In the genomic region with DNA sequence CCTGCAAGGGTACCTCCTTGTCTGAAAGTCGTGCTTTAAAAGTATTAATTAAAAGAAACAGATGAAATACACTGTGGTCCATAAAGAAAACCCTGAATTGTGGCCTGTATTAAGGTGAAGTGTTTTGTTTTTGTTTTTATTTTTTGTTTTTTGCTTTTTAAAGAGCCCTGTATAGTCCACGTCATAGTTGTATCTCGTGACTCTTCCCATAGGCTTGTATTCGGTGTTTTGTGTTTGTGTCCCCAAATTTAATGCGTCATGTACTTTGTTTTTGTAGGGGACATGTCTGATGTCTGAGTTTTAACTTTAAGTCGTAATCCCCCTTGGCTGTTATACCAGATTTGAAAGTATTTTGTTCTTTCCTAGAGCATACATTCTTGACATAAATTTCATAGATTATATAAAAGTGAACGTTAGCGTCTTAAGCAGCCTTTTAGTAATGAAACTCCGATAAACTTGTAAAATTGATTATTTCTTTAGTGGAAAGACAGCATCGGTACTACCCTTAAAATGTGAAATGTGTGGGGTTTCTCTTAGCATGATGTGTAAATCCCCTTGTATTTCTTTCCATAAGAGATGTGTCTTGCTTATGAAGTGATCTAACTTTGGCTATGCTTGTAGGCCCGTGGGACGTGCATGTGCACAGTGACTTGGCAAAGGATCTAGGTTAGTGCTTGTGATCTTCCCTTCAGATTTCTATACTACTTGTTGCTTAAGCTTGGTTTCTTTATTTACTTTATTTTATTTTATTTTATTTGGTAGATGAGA, we compare ENCODE assay signal across 8 mouse cellular contexts. TPM values are rescaled to one million over a fixed set of nuclear protein-coding genes. Genes with fewer than 3 reads are reported as not detected.
DNase-seq lines count a peak whose midpoint lies in the region; ATAC-seq and TF ChIP-seq lines count a peak whose summit lies in the region.

No protein-coding gene starts in this region.

- H3K4me3 ChIP-seq in left cerebral cortex, adult 2 months: peak overlapping the region; percentile 70
- peak overlapping the region; percentile 100 for H3K4me3 ChIP-seq in brown adipose tissue, adult 24 weeks (ENCODE audit: insufficient read depth, low read depth, low read length)
- peak overlapping the region; percentile 78 for H3K4me3 ChIP-seq in intestine, embryonic 14.5 days (ENCODE audit: low read depth, low read length)
- peak overlapping the region; percentile 81 for H3K4me3 ChIP-seq in neural tube, embryonic 13.5 days

- H3K27me3 ChIP-seq in intestine, embryonic 14.5 days (replicated peaks; ENCODE audit: control insufficient read depth, insufficient read depth, low read length): no peaks in the 10 kb centered on the region
- no peaks in the 10 kb centered on the region for H3K27me3 ChIP-seq in neural tube, embryonic 13.5 days

- H3K9ac ChIP-seq in intestine, embryonic 14.5 days (ENCODE audit: low read length): peak overlapping the region; percentile 88
- H3K9ac ChIP-seq in neural tube, embryonic 13.5 days: peak overlapping the region; percentile 95

- TF ChIP-seq CTCF in left cerebral cortex, adult 2 months (IDR thresholded peaks at IDR 0.05): no peak

- H3K36me3 ChIP-seq in intestine, embryonic 14.5 days (ENCODE audit: control insufficient read depth, insufficient read depth, low read length): peaks cover 25% of the 10 kb centered on the region
- no peaks in the 10 kb centered on the region; the same call in 1 of the 2 replicates for H3K36me3 ChIP-seq in neural tube, embryonic 13.5 days

- peaks cover 3% of the 10 kb centered on the region; the same call in 1 of the 2 replicates for H3K4me1 ChIP-seq in brown adipose tissue, adult 24 weeks (ENCODE audit: control insufficient read depth, insufficient read depth, insufficient read length, low read length)
- peaks cover 3% of the 10 kb centered on the region; the same call in 1 of the 2 replicates for H3K4me1 ChIP-seq in intestine, embryonic 14.5 days (replicated peaks; ENCODE audit: control insufficient read depth, insufficient read depth, low read length)
- H3K4me1 ChIP-seq in neural tube, embryonic 13.5 days (replicated peaks): peaks cover 39% of the 10 kb centered on the region

- no peak for ATAC-seq in intestine, embryonic 14.5 days (replicated peaks; ENCODE audit: low FRiP score, low TSS enrichment, low read depth)
- no peak for ATAC-seq in neural tube, embryonic 13.5 days (ENCODE audit: low read depth)
- ATAC-seq in erythroid progenitor cell, adult 5-6 weeks (replicated peaks; ENCODE audit: low FRiP score, poor library complexity, severe bottlenecking): no peak

- 43% methylated on average over 12 of the region's 12 CpGs for whole genome bisulfite sequencing in intestine, embryonic 14.5 days
- WGBS in neural tube, embryonic 13.5 days: 49% methylated on average over 12 of the region's 12 CpGs

- peak overlapping the region; percentile 96 for H3K27ac ChIP-seq in left cerebral cortex, adult 2 months
- H3K27ac ChIP-seq in brown adipose tissue, adult 24 weeks (replicated peaks; ENCODE audit: low read depth, low read length): no peak overlapping the region
- H3K27ac ChIP-seq in intestine, embryonic 14.5 days (ENCODE audit: low read depth): peak overlapping the region; percentile 93; the same call in 1 of the 2 replicates
- peak overlapping the region; percentile 97 for H3K27ac ChIP-seq in neural tube, embryonic 13.5 days (replicated peaks)

- no peaks in the 10 kb centered on the region for H3K9me3 ChIP-seq in intestine, embryonic 14.5 days (ENCODE audit: control insufficient read depth, low read length)
- H3K9me3 ChIP-seq in neural tube, embryonic 13.5 days: no peaks in the 10 kb centered on the region

- no peak for DNase-seq in left cerebral cortex, adult 2 months (ENCODE audit: extremely low spot score in 1 of 2, low spot score in 2 of 2)
- no peak for DNase-seq in left cerebral cortex, adult 11 months (ENCODE audit: low spot score)
- DNase-seq in intestine, embryonic 14.5 days (ENCODE audit: low spot score): no peak
- no peak for DNase-seq in thymus, postnatal 10 days (ENCODE audit: low spot score in 2 of 2)
- no peak for DNase-seq in lung, postnatal 36 days

- H3K4me2 ChIP-seq in intestine, embryonic 14.5 days (ENCODE audit: low read length): peak overlapping the region; percentile 64
- peak overlapping the region; percentile 67 for H3K4me2 ChIP-seq in neural tube, embryonic 13.5 days

- intact Hi-C loops in left cerebral cortex, adult 2 months (cut with DNase I): loop anchor here (5.0 kb wide), 2 partner anchors 224 to 621 kb away; no protein-coding TSS in a partner anchor

RNA-seq across cellular contexts. Expression of gene Fip1l1, which starts 1.1 kb away (rescaled TPM):
- total RNA-seq in left cerebral cortex, adult 2 months (2021): 10 to 100 TPM; 62.6 to 64.3 TPM
- polyA plus RNA-seq in brown adipose tissue, adult 24 weeks (2012; ENCODE audit: insufficient read depth, insufficient read length, missing spikeins): 22.9 and 23.8 TPM in 2 replicates
- 76.1 and 84.1 TPM in 2 replicates for polyA plus RNA-seq in intestine, embryonic 14.5 days (2014; fragmentation: Nextera tagmentation; extraction: Ambion mirVana)
- 74.3 and 83.5 TPM in 2 replicates for polyA plus RNA-seq in neural tube, embryonic 13.5 days (2015; fragmentation: Nextera tagmentation; extraction: Ambion mirVana)
- total RNA-seq in erythroid progenitor cell, adult 5-6 weeks (2015; ENCODE audit: low replicate concordance): 84.3 and 103 TPM in 2 replicates
- total RNA-seq in erythroid progenitor cell, adult 5-6 weeks (2017; ENCODE audit: low replicate concordance): 97.7 and 122 TPM in 2 replicates

RNA-seq across cellular contexts. Expression of gene Scfd2, which starts 4.8 kb away (rescaled TPM):
- 10 to 100 TPM; 28.4 to 30.5 TPM for total RNA-seq in left cerebral cortex, adult 2 months (2021)
- polyA plus RNA-seq in brown adipose tissue, adult 24 weeks (2012; ENCODE audit: insufficient read depth, insufficient read length, missing spikeins): 7.4 and 17.4 TPM in 2 replicates
- 13.2 and 16.3 TPM in 2 replicates for polyA plus RNA-seq in intestine, embryonic 14.5 days (2014; fragmentation: Nextera tagmentation; extraction: Ambion mirVana)
- polyA plus RNA-seq in neural tube, embryonic 13.5 days (2015; fragmentation: Nextera tagmentation; extraction: Ambion mirVana): 17.2 and 21.5 TPM in 2 replicates
- 7.1 and 10.8 TPM in 2 replicates for total RNA-seq in erythroid progenitor cell, adult 5-6 weeks (2015; ENCODE audit: low replicate concordance)
- 2.2 and 3.8 TPM in 2 replicates for total RNA-seq in erythroid progenitor cell, adult 5-6 weeks (2017; ENCODE audit: low replicate concordance)
